Mouse (Mus musculus): ENCODE results near the gene Cntn3. TPM values are rescaled to one million over a fixed set of nuclear protein-coding genes. Genes with fewer than 3 reads are reported as not detected.
"Not testable (repeated sequence)": the region's sequence is repeated elsewhere in the genome, so short reads cannot be mapped to it uniquely, and the experiment has no call there.

The Cntn3 gene
- 1.1 and 1.5 TPM in 2 replicates for polyA plus RNA-seq (2014; fragmentation: Nextera tagmentation; extraction: Ambion mirVana)

DNA sequence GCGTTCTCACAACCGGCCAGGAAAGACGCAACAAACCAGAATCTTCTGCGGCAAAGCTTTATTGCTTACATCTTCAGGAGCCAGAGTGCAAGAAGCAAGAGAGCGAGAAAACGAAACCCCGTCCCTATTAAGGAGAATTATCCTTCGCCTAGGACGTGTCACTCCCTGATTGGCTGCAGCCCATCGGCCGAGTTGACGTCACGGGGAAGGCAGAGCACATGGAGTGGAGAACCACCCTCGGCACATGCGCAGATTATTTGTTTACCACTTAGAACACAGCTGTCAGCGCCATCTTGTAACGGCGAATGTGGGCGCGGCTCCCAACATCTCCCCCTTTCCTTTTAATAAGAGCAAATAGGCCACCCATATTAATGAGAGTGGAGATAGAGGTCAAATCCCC is at the start of gene Cntn3:
Gene Cntn3 (minus strand): TSS at position 101 of the 400 bp plus-strand sequence.
- H3K27me3 ChIP-seq (ENCODE audit: control insufficient read depth, insufficient read depth, low read length); DNase-seq (ENCODE audit: low spot score); H3K4me2 ChIP-seq (replicated peaks; ENCODE audit: low read depth, low read length); H3K36me3 ChIP-seq (ENCODE audit: control insufficient read depth, insufficient read depth, low read length); ATAC-seq (ENCODE audit: low FRiP score); H3K4me1 ChIP-seq (replicated peaks; ENCODE audit: control insufficient read depth, insufficient read depth, low read length); H3K9me3 ChIP-seq (ENCODE audit: control insufficient read depth, low read length); H3K27ac ChIP-seq (ENCODE audit: low read depth, low read length); H3K9ac ChIP-seq (ENCODE audit: low read depth, low read length); H3K4me3 ChIP-seq (ENCODE audit: low read depth, low read length): not testable (repeated sequence)
- WGBS = 96% methylated on average over 4 of the region's 20 CpGs

DNA sequence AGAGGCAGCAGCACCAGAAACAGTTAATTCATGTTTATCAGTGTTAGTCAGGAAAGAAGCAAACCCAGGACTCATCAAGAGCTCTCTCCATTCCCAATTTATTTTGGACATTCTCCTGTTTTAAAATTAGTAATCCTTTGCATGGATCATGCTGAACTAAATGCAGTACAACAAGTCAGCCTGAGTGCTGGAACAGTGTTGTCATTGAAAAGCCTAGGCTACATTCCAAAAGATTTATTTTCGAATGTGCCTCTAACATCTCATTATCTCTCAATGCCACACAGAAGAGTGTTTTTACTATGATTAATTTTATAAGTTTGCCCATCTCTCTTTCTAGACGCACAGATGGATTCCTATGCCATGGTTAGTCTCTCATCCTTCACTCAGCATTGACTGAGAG is 27.9 kb upstream of the Cntn3 start:
- H3K4me1 ChIP-seq (replicated peaks; ENCODE audit: control insufficient read depth, insufficient read depth, low read length) = no peaks in the 10 kb centered on the region
- no peak overlapping the region for H3K9ac ChIP-seq (ENCODE audit: low read depth, low read length)
- WGBS = 77% methylated on average over 2 of the region's 2 CpGs
- no peak overlapping the region for H3K4me2 ChIP-seq (replicated peaks; ENCODE audit: low read depth, low read length)
- DNase-seq (ENCODE audit: low spot score) (no peak), ATAC-seq (ENCODE audit: low FRiP score) (no peak)
- no peaks in the 10 kb centered on the region for H3K36me3 ChIP-seq (ENCODE audit: control insufficient read depth, insufficient read depth, low read length)
- no peak overlapping the region for H3K4me3 ChIP-seq (ENCODE audit: low read depth, low read length)
- H3K9me3 ChIP-seq (ENCODE audit: control insufficient read depth, low read length) = no peaks in the 10 kb centered on the region
- no peaks in the 10 kb centered on the region for H3K27me3 ChIP-seq (ENCODE audit: control insufficient read depth, insufficient read depth, low read length)
- no peak overlapping the region for H3K27ac ChIP-seq (ENCODE audit: low read depth, low read length)

DNA sequence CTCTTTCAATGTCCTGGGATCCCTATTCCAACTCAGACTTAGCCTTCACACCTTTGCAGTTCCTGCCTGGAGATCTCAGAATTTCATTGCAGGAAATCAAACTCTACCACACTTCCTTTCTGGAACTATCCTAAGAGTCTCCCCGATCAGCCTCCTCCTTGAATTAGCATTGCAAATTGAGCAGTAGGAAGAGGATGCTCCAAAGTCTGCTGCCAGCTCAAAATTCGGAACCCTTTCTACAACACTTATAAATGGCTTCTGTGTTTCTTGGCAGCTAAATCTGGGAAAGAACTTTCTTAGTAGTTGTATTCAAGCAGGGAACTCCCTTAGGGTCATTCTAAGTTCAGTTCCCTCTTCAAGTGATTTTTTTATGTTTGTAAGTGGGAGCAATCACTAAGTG is 24.9 kb upstream of the Cntn3 start:
- DNase-seq (ENCODE audit: low spot score) = no peak
- Histone ChIP-seq H3K27ac (ENCODE audit: low read depth, low read length) (no peak overlapping the region), H3K4me1 (replicated peaks; ENCODE audit: control insufficient read depth, insufficient read depth, low read length) (no peaks in the 10 kb centered on the region), H3K27me3 (ENCODE audit: control insufficient read depth, insufficient read depth, low read length) (no peaks in the 10 kb centered on the region), H3K9ac (ENCODE audit: low read depth, low read length) (no peak overlapping the region), H3K4me2 (replicated peaks; ENCODE audit: low read depth, low read length) (no peak overlapping the region), H3K4me3 (ENCODE audit: low read depth, low read length) (no peak overlapping the region), H3K36me3 (ENCODE audit: control insufficient read depth, insufficient read depth, low read length) (no peaks in the 10 kb centered on the region), H3K9me3 (ENCODE audit: control insufficient read depth, low read length) (no peaks in the 10 kb centered on the region)
- WGBS = 60% methylated on average over 2 of the region's 2 CpGs
- ATAC-seq (ENCODE audit: low FRiP score) = no peak

DNA sequence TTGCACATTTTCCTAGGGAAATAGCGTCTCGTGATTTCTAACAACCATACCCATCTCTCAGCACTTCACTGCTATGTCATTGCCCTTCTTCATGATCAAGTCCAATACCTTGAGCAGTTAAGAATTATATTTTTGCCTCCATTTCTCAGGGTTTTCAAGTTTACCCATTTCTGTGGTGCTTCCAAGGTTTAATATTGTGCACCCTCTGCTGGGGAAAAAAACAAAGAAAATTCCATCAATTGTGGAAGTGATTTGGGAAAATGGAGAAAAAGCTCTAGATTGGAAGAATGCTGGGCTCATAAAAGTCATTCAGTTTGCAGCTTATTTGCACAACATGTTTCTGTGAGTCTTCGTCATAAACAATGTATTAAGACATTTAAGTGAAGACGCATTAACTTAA is 17.2 kb upstream of the Cntn3 start:
- no peak overlapping the region for H3K27ac ChIP-seq (ENCODE audit: low read depth, low read length)
- no peaks in the 10 kb centered on the region for H3K9me3 ChIP-seq (ENCODE audit: control insufficient read depth, low read length)
- ATAC-seq (ENCODE audit: low FRiP score) (no peak), DNase-seq (ENCODE audit: low spot score) (no peak)
- H3K9ac ChIP-seq (ENCODE audit: low read depth, low read length) = no peak overlapping the region
- no peaks in the 10 kb centered on the region for H3K27me3 ChIP-seq (ENCODE audit: control insufficient read depth, insufficient read depth, low read length)
- H3K4me1 ChIP-seq (replicated peaks; ENCODE audit: control insufficient read depth, insufficient read depth, low read length) = no peaks in the 10 kb centered on the region
- H3K4me3 ChIP-seq (ENCODE audit: low read depth, low read length) = no peak overlapping the region
- WGBS = 91% methylated on average over 4 of the region's 4 CpGs
- no peak overlapping the region for H3K4me2 ChIP-seq (replicated peaks; ENCODE audit: low read depth, low read length)
- no peaks in the 10 kb centered on the region for H3K36me3 ChIP-seq (ENCODE audit: control insufficient read depth, insufficient read depth, low read length)

DNA sequence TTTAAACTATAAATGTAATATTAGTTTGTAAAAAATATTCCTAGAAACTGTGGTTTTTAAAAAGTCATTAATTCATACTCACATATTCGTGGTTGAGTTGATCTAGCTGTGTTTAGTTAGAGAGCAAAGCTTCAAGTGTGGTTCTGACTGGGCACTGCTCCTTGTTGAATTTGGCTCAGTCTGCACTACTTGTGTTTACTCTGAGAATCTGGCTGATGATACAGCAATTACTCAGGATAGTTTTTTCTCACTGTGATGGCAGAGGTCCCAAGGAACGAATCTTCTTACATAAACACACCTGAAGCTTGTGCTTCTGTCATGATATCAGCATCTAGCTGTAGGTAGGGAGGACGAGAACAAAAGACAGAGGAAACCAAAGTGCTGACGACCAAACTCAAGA is 16.4 kb upstream of the Cntn3 start:
- Histone ChIP-seq H3K27ac (ENCODE audit: low read depth, low read length) (no peak overlapping the region), H3K4me3 (ENCODE audit: low read depth, low read length) (no peak overlapping the region), H3K27me3 (ENCODE audit: control insufficient read depth, insufficient read depth, low read length) (no peaks in the 10 kb centered on the region), H3K9me3 (ENCODE audit: control insufficient read depth, low read length) (no peaks in the 10 kb centered on the region), H3K4me1 (replicated peaks; ENCODE audit: control insufficient read depth, insufficient read depth, low read length) (no peaks in the 10 kb centered on the region), H3K36me3 (ENCODE audit: control insufficient read depth, insufficient read depth, low read length) (no peaks in the 10 kb centered on the region), H3K4me2 (replicated peaks; ENCODE audit: low read depth, low read length) (no peak overlapping the region), H3K9ac (ENCODE audit: low read depth, low read length) (no peak overlapping the region)
- 76% methylated on average over 4 of the region's 4 CpGs for WGBS
- no peak for DNase-seq (ENCODE audit: low spot score)
- ATAC-seq (ENCODE audit: low FRiP score) = no peak

DNA sequence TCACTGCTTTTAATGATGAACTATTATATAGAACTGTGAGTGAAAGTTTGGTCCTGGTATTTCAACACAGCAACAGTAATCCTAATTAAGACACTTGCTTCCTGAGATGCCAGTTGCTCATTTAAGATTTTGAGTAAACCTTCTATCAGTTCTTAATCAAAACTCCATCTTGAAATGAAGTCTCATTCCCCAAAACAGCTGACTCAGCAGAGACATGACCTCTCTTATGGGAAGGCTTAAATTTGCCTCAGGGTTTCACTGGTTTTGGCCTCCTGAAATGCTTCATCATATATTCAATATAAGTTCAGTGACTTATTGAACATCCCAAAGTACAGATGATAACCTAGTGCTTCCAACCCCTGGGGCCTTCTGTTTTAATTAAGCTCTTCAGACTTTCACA is 13.2 kb upstream of the Cntn3 start:
- H3K27ac ChIP-seq (ENCODE audit: low read depth, low read length) = no peak overlapping the region
- no peak overlapping the region for H3K4me3 ChIP-seq (ENCODE audit: low read depth, low read length)
- H3K27me3 ChIP-seq (ENCODE audit: control insufficient read depth, insufficient read depth, low read length) = no peaks in the 10 kb centered on the region
- no peaks in the 10 kb centered on the region for H3K9me3 ChIP-seq (ENCODE audit: control insufficient read depth, low read length)
- H3K9ac ChIP-seq (ENCODE audit: low read depth, low read length) = no peak overlapping the region
- no peaks in the 10 kb centered on the region for H3K36me3 ChIP-seq (ENCODE audit: control insufficient read depth, insufficient read depth, low read length)
- DNase-seq (ENCODE audit: low spot score) = no peak
- no peak for ATAC-seq (ENCODE audit: low FRiP score)
- no peaks in the 10 kb centered on the region for H3K4me1 ChIP-seq (replicated peaks; ENCODE audit: control insufficient read depth, insufficient read depth, low read length)
- no peak overlapping the region for H3K4me2 ChIP-seq (replicated peaks; ENCODE audit: low read depth, low read length)

DNA sequence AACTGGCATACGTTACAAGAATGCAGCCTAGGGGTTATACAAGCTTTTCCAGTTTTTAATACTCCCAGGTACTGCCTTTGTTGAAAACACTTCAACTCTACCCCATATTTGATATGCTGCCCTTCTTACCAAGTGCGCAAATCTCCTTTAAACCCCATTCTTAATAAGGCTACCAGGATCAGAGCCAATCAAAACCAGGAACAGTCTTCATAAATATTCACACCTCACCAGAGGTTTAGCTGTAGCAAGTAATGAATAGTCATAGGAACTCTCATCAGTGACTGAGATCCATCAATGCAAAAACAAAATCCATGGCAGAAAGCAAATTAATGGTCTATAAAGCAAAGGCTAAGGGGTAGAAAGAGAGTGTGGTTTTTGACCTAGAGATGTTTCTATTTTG is 10.7 kb upstream of the Cntn3 start:
- 79% methylated on average over 2 of the region's 2 CpGs for WGBS
- no peak overlapping the region for H3K9ac ChIP-seq (ENCODE audit: low read depth, low read length)
- no peak overlapping the region for H3K4me2 ChIP-seq (replicated peaks; ENCODE audit: low read depth, low read length)
- H3K9me3 ChIP-seq (ENCODE audit: control insufficient read depth, low read length) = no peaks in the 10 kb centered on the region
- no peak overlapping the region for H3K27ac ChIP-seq (ENCODE audit: low read depth, low read length)
- ATAC-seq (ENCODE audit: low FRiP score) (no peak), DNase-seq (ENCODE audit: low spot score) (no peak)
- no peaks in the 10 kb centered on the region for H3K4me1 ChIP-seq (replicated peaks; ENCODE audit: control insufficient read depth, insufficient read depth, low read length)
- H3K36me3 ChIP-seq (ENCODE audit: control insufficient read depth, insufficient read depth, low read length) = no peaks in the 10 kb centered on the region
- H3K27me3 ChIP-seq (ENCODE audit: control insufficient read depth, insufficient read depth, low read length) = no peaks in the 10 kb centered on the region
- no peak overlapping the region for H3K4me3 ChIP-seq (ENCODE audit: low read depth, low read length)

DNA sequence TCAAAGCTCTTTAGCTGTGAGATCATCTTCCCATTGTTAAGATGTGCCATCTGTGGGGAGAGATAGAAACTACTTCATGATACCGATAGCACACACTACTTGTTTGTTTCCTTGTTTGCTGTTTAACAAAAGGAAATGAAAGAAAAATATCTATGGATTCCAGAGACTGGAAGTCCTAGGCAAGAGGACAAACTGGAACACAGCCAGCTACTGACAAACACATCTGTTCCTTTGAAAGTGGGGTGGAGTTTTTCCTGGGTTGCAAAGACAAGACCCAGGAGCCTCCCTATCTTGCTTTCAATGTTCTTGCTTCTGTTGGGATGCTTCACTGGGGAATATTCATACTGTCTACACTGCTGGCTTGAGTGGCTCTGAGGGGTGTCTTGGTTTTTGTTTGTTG is 5.4 kb downstream of the Cntn3 start:
- H3K27me3 ChIP-seq (ENCODE audit: control insufficient read depth, insufficient read depth, low read length) = no peaks in the 10 kb centered on the region
- H3K9ac ChIP-seq (ENCODE audit: low read depth, low read length) = no peak overlapping the region
- WGBS = 90% methylated on average over 1 of the region's 1 CpGs
- H3K4me2 ChIP-seq (replicated peaks; ENCODE audit: low read depth, low read length) = no peak overlapping the region
- no peak overlapping the region for H3K4me3 ChIP-seq (ENCODE audit: low read depth, low read length)
- no peaks in the 10 kb centered on the region for H3K36me3 ChIP-seq (ENCODE audit: control insufficient read depth, insufficient read depth, low read length)
- no peaks in the 10 kb centered on the region for H3K9me3 ChIP-seq (ENCODE audit: control insufficient read depth, low read length)
- no peak for ATAC-seq (ENCODE audit: low FRiP score)
- no peak for DNase-seq (ENCODE audit: low spot score)
- H3K4me1 ChIP-seq (replicated peaks; ENCODE audit: control insufficient read depth, insufficient read depth, low read length) = no peaks in the 10 kb centered on the region
- H3K27ac ChIP-seq (ENCODE audit: low read depth, low read length) = no peak overlapping the region

DNA sequence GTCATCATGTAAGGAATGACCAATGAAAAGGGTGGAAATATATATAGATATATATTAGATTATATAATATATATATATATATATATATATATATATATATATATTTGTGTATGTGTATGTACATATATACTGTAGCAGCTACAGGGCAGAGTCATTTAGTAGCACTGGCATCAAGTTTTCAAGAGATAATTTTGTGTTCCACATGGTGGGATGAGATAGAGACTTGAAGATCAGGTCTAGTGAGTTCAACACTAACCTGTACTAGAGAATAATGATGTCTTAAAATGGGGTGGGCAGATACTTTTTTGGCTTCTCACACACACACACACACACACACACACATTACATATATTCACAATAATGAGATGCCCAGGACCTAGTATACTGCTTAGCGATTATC is 7.7 kb downstream of the Cntn3 start:
- H3K4me2 ChIP-seq (replicated peaks; ENCODE audit: low read depth, low read length) = no peak overlapping the region
- no peaks in the 10 kb centered on the region for H3K36me3 ChIP-seq (ENCODE audit: control insufficient read depth, insufficient read depth, low read length)
- 93% methylated on average over 1 of the region's 1 CpGs for WGBS
- DNase-seq (ENCODE audit: low spot score) = no peak
- no peaks in the 10 kb centered on the region for H3K27me3 ChIP-seq (ENCODE audit: control insufficient read depth, insufficient read depth, low read length)
- no peak overlapping the region for H3K4me3 ChIP-seq (ENCODE audit: low read depth, low read length)
- no peak overlapping the region for H3K27ac ChIP-seq (ENCODE audit: low read depth, low read length)
- no peaks in the 10 kb centered on the region for H3K4me1 ChIP-seq (replicated peaks; ENCODE audit: control insufficient read depth, insufficient read depth, low read length)
- ATAC-seq (ENCODE audit: low FRiP score) = no peak
- H3K9me3 ChIP-seq (ENCODE audit: control insufficient read depth, low read length) = no peaks in the 10 kb centered on the region
- H3K9ac ChIP-seq (ENCODE audit: low read depth, low read length) = no peak overlapping the region
